In genomic region chr11:43528078-43528682, GRCm38 (mm10) we compare ENCODE assay signal across 8 mouse cellular contexts. TPM values are rescaled to one million over a fixed set of nuclear protein-coding genes. Genes with fewer than 3 reads are reported as not detected.
DNase-seq lines count a peak whose midpoint lies in the region; ATAC-seq lines count a peak whose summit lies in the region.

No protein-coding gene starts in this region.

- WGBS in kidney, embryonic 16.5 days, result under 1% methylated on average over 20 of the region's 25 CpGs
- 1% methylated on average over 22 of the region's 25 CpGs for WGBS in embryonic facial prominence, embryonic 11.5 days
- 2% methylated on average over 24 of the region's 25 CpGs for WGBS in intestine, embryonic 14.5 days
- under 1% methylated on average over 25 of the region's 25 CpGs for WGBS in midbrain, embryonic 10.5 days

- DNase-seq in kidney, adult 8-10 months, result no peak
- DNase-seq in ES-CJ7 (ENCODE audit: low read depth, low spot score), result peak; percentile 59
- peak; percentile 61 for DNase-seq in embryonic facial prominence, embryonic 11.5 days (ENCODE audit: low spot score)
- no peak for DNase-seq in intestine, embryonic 14.5 days (ENCODE audit: low spot score)
- DNase-seq in midbrain, embryonic 10.5 days (ENCODE audit: low spot score), result no peak
- DNase-seq in thymus, postnatal 4 days, result no peak
- DNase-seq in gastrocnemius, postnatal 36 days, result no peak

- H3K9me3 ChIP-seq in kidney, embryonic 16.5 days (ENCODE audit: low read length), result no peaks in the 10 kb centered on the region
- no peaks in the 10 kb centered on the region for H3K9me3 ChIP-seq in embryonic facial prominence, embryonic 11.5 days (replicated peaks; ENCODE audit: control insufficient read depth, low read length)
- H3K9me3 ChIP-seq in intestine, embryonic 14.5 days (ENCODE audit: control insufficient read depth, low read length), result no peaks in the 10 kb centered on the region
- no peaks in the 10 kb centered on the region for H3K9me3 ChIP-seq in midbrain, embryonic 10.5 days (replicated peaks)

- peak overlapping the region; percentile 80 for H3K4me3 ChIP-seq in kidney, embryonic 16.5 days (ENCODE audit: low read length)
- peak overlapping the region; percentile 81 for H3K4me3 ChIP-seq in embryonic facial prominence, embryonic 11.5 days (ENCODE audit: low read depth, low read length)
- peak overlapping the region; percentile 90 for H3K4me3 ChIP-seq in intestine, embryonic 14.5 days (ENCODE audit: low read depth, low read length)
- peak overlapping the region; percentile 75 for H3K4me3 ChIP-seq in midbrain, embryonic 10.5 days

- ATAC-seq in kidney, embryonic 16.5 days (ENCODE audit: low FRiP score, low TSS enrichment), result peak; percentile 50
- no peak; the same call in none of the 2 replicates for ATAC-seq in embryonic facial prominence, embryonic 11.5 days (replicated peaks; ENCODE audit: insufficient number of reproducible peaks, low FRiP score, low TSS enrichment, low read depth)
- peak; percentile 34; the same call in 1 of the 2 replicates for ATAC-seq in intestine, embryonic 14.5 days (replicated peaks; ENCODE audit: low FRiP score, low TSS enrichment, low read depth)

- H3K9ac ChIP-seq in kidney, embryonic 16.5 days (replicated peaks; ENCODE audit: low read length), result peak overlapping the region; percentile 90
- peak overlapping the region; percentile 93 for H3K9ac ChIP-seq in embryonic facial prominence, embryonic 11.5 days (replicated peaks; ENCODE audit: low read length)
- peak overlapping the region; percentile 81 for H3K9ac ChIP-seq in intestine, embryonic 14.5 days (ENCODE audit: low read length)

- H3K36me3 ChIP-seq in kidney, embryonic 16.5 days (ENCODE audit: insufficient read depth, low read length), result peaks cover 1% of the 10 kb centered on the region; the same call in 1 of the 2 replicates
- H3K36me3 ChIP-seq in embryonic facial prominence, embryonic 11.5 days (replicated peaks; ENCODE audit: control insufficient read depth, insufficient read depth, low read depth, low read length), result no peaks in the 10 kb centered on the region; the same call in 1 of the 2 replicates
- peaks cover 7% of the 10 kb centered on the region for H3K36me3 ChIP-seq in intestine, embryonic 14.5 days (ENCODE audit: control insufficient read depth, insufficient read depth, low read length)
- peaks cover 28% of the 10 kb centered on the region for H3K36me3 ChIP-seq in midbrain, embryonic 10.5 days

- H3K4me1 ChIP-seq in kidney, embryonic 16.5 days (ENCODE audit: insufficient read depth, low read length), result peaks cover 22% of the 10 kb centered on the region
- H3K4me1 ChIP-seq in embryonic facial prominence, embryonic 11.5 days (ENCODE audit: control insufficient read depth, insufficient read depth, low read length), result no peaks in the 10 kb centered on the region
- H3K4me1 ChIP-seq in intestine, embryonic 14.5 days (replicated peaks; ENCODE audit: control insufficient read depth, insufficient read depth, low read length), result peaks cover 9% of the 10 kb centered on the region
- peaks cover 36% of the 10 kb centered on the region for H3K4me1 ChIP-seq in midbrain, embryonic 10.5 days

- no peaks in the 10 kb centered on the region for H3K27me3 ChIP-seq in kidney, embryonic 16.5 days (ENCODE audit: insufficient read depth, low read length)
- H3K27me3 ChIP-seq in embryonic facial prominence, embryonic 11.5 days (ENCODE audit: control insufficient read depth, insufficient read depth, low read length), result no peaks in the 10 kb centered on the region
- no peaks in the 10 kb centered on the region for H3K27me3 ChIP-seq in intestine, embryonic 14.5 days (replicated peaks; ENCODE audit: control insufficient read depth, insufficient read depth, low read length)
- H3K27me3 ChIP-seq in midbrain, embryonic 10.5 days (ENCODE audit: low read depth, poor library complexity, severe bottlenecking), result peaks cover 6% of the 10 kb centered on the region; the same call in 1 of the 2 replicates

- intact Hi-C loops in gastrocnemius, postnatal 36 days (cut with DNase I), result no loop called here

- peak overlapping the region; percentile 95 for H3K27ac ChIP-seq in kidney, embryonic 16.5 days (ENCODE audit: low read length)
- peak overlapping the region; percentile 73 for H3K27ac ChIP-seq in embryonic facial prominence, embryonic 11.5 days (replicated peaks; ENCODE audit: low read depth, low read length)
- H3K27ac ChIP-seq in intestine, embryonic 14.5 days (ENCODE audit: low read depth), result peak overlapping the region; percentile 66
- H3K27ac ChIP-seq in midbrain, embryonic 10.5 days (replicated peaks), result peak overlapping the region; percentile 97

- H3K4me2 ChIP-seq in kidney, embryonic 16.5 days (replicated peaks; ENCODE audit: low read depth, low read length), result peak overlapping the region; percentile 81
- peak overlapping the region; percentile 79 for H3K4me2 ChIP-seq in embryonic facial prominence, embryonic 11.5 days (ENCODE audit: low read depth, low read length)
- peak overlapping the region; percentile 82 for H3K4me2 ChIP-seq in intestine, embryonic 14.5 days (ENCODE audit: low read length)

RNA-seq across cellular contexts. Expression of gene Ccnjl, which starts 0.4 kb away (rescaled TPM):
- 26.4 and 29.9 TPM in 2 replicates for polyA plus RNA-seq in kidney, embryonic 16.5 days (2015; fragmentation: Nextera tagmentation; extraction: Ambion mirVana)
- polyA plus RNA-seq in embryonic facial prominence, embryonic 11.5 days (2014; fragmentation: Nextera tagmentation; extraction: Ambion mirVana), result 28.0 and 30.0 TPM in 2 replicates
- polyA plus RNA-seq in intestine, embryonic 14.5 days (2014; fragmentation: Nextera tagmentation; extraction: Ambion mirVana), result 23.7 and 25.8 TPM in 2 replicates
- 40.3 and 41.3 TPM in 2 replicates for polyA plus RNA-seq in midbrain, embryonic 10.5 days (2016; fragmentation: Nextera tagmentation; extraction: Ambion mirVana)
- under 1 TPM; 0.12 to 0.13 TPM for total RNA-seq in gastrocnemius, postnatal 36 days (2021)

RNA-seq across cellular contexts. Expression of gene C1qtnf2, which starts 54.1 kb away (rescaled TPM):
- 17.8 and 20.8 TPM in 2 replicates for polyA plus RNA-seq in kidney, embryonic 16.5 days (2015; fragmentation: Nextera tagmentation; extraction: Ambion mirVana)
- 2.2 and 2.9 TPM in 2 replicates for polyA plus RNA-seq in embryonic facial prominence, embryonic 11.5 days (2014; fragmentation: Nextera tagmentation; extraction: Ambion mirVana)
- 5.0 and 5.9 TPM in 2 replicates for polyA plus RNA-seq in intestine, embryonic 14.5 days (2014; fragmentation: Nextera tagmentation; extraction: Ambion mirVana)
- 1.4 and 2.2 TPM in 2 replicates for polyA plus RNA-seq in midbrain, embryonic 10.5 days (2016; fragmentation: Nextera tagmentation; extraction: Ambion mirVana)
- 1 to 10 TPM; 3.0 to 3.8 TPM for total RNA-seq in gastrocnemius, postnatal 36 days (2021)

RNA-seq across cellular contexts. Expression of gene 4933415A04Rik, which starts 58.7 kb away (rescaled TPM):
- 6.8 and 7.4 TPM in 2 replicates for polyA plus RNA-seq in kidney, embryonic 16.5 days (2015; fragmentation: Nextera tagmentation; extraction: Ambion mirVana)
- polyA plus RNA-seq in embryonic facial prominence, embryonic 11.5 days (2014; fragmentation: Nextera tagmentation; extraction: Ambion mirVana), result 6.5 and 7.9 TPM in 2 replicates
- 6.4 and 6.8 TPM in 2 replicates for polyA plus RNA-seq in intestine, embryonic 14.5 days (2014; fragmentation: Nextera tagmentation; extraction: Ambion mirVana)
- 12.1 and 14.2 TPM in 2 replicates for polyA plus RNA-seq in midbrain, embryonic 10.5 days (2016; fragmentation: Nextera tagmentation; extraction: Ambion mirVana)
- not detected for total RNA-seq in gastrocnemius, postnatal 36 days (2021)

Comparison
In these comparisons a context has a peak if more than half of its experiments do, and no peak if none do; other contexts are left out.
1. DNase-seq: peak in ES-CJ7 (single experiment) and embryonic facial prominence, embryonic 11.5 days (single experiment); none in kidney, adult 8-10 months (0 of 2), intestine, embryonic 14.5 days (single experiment), midbrain, embryonic 10.5 days (single experiment), thymus, postnatal 4 days (single experiment) and gastrocnemius, postnatal 36 days (0 of 2).
2. Peak in every context shown above with its lines, with median percentiles within 50 percentile points of each other: H3K27ac ChIP-seq, H3K4me2 ChIP-seq, H3K4me3 ChIP-seq and H3K9ac ChIP-seq.